Mouse (Mus musculus) embryonic facial prominence, embryonic 14.5 days (tissue): Measurements from ENCODE around the gene Cdh12. TPM values are rescaled to one million over a fixed set of nuclear protein-coding genes. Genes with fewer than 3 reads are reported as not detected.

Experiments used
- ATAC-seq: fragments of 200-750 bp; cut with Nextera tagmentation; 2 replicates; pipeline ENCODE4 v1.8.0; 2017; ENCODE audit warnings: low read depth, moderate number of reproducible peaks, moderate TSS enrichment
- DNase-seq: peaks from one replicate; pipeline ENCODE4 v3.0.0-alpha.2; 2015; ENCODE audit warnings: low spot score
- H3K27ac ChIP-seq: fragments of 300-500 bp; sonication (generic); replicated peaks from 2 replicates; pipeline ENCODE4 v1.5.1; 2014; ENCODE audit warnings: low read depth, mild to moderate bottlenecking, low read length, moderate library complexity
- H3K27me3 ChIP-seq: fragments of 300-500 bp; sonication (generic); replicated peaks from 2 replicates; pipeline ENCODE4 v1.6.1; 2014; ENCODE audit warnings: low read length; ENCODE audit not compliant: control insufficient read depth, insufficient read depth
- H3K36me3 ChIP-seq: fragments of 300-500 bp; sonication (generic); 2 replicates; pipeline ENCODE4 v1.6.1; 2014; ENCODE audit warnings: low read length, mixed read lengths; ENCODE audit not compliant: control insufficient read depth, insufficient read depth
- H3K4me1 ChIP-seq: fragments of 300-500 bp; sonication (generic); 2 replicates; pipeline ENCODE4 v1.6.1; 2014; ENCODE audit warnings: antibody characterized with exemption, low read length; ENCODE audit not compliant: control insufficient read depth, insufficient read depth
- H3K4me2 ChIP-seq: fragments of 300-500 bp; sonication (generic); 2 replicates; pipeline ENCODE4 v1.6.1; 2014; ENCODE audit warnings: low read depth, mild to moderate bottlenecking, low read length, moderate library complexity, mixed read lengths
- H3K4me3 ChIP-seq: fragments of 300-500 bp; sonication (generic); 2 replicates; pipeline ENCODE4 v1.5.1; 2014; ENCODE audit warnings: low read depth, mild to moderate bottlenecking, low read length
- H3K9ac ChIP-seq: fragments of 300-500 bp; sonication (generic); 2 replicates; pipeline ENCODE4 v1.6.1; 2014; ENCODE audit warnings: low read depth, mild to moderate bottlenecking, low read length, moderate library complexity, mixed read lengths
- H3K9me3 ChIP-seq: fragments of 300-500 bp; sonication (generic); 2 replicates; pipeline ENCODE4 v1.6.1; 2016; ENCODE audit warnings: low read length; ENCODE audit not compliant: control insufficient read depth
- WGBS: fragments of 180-500 bp; shearing (Covaris S2); extraction: QIAGEN DNeasy Blood & Tissue Kit; methylation state at CpG from one replicate; pipeline ENCODE4 v1.1.7; 2014; 5-methylcytosine and 5-hydroxymethylcytosine counted together
- polyA plus RNA-seq: library from polyadenylated mRNA; unstranded; fragments of >200 nt; fragmentation: Nextera tagmentation; extraction: Ambion mirVana; gene quantifications from 2 replicates; pipeline ENCODE4 v1.2.1, GENCODE M21; 2014

Cdh12 gene
- polyA plus RNA-seq, result 0.71 and 1.1 TPM in 2 replicates

DNA sequence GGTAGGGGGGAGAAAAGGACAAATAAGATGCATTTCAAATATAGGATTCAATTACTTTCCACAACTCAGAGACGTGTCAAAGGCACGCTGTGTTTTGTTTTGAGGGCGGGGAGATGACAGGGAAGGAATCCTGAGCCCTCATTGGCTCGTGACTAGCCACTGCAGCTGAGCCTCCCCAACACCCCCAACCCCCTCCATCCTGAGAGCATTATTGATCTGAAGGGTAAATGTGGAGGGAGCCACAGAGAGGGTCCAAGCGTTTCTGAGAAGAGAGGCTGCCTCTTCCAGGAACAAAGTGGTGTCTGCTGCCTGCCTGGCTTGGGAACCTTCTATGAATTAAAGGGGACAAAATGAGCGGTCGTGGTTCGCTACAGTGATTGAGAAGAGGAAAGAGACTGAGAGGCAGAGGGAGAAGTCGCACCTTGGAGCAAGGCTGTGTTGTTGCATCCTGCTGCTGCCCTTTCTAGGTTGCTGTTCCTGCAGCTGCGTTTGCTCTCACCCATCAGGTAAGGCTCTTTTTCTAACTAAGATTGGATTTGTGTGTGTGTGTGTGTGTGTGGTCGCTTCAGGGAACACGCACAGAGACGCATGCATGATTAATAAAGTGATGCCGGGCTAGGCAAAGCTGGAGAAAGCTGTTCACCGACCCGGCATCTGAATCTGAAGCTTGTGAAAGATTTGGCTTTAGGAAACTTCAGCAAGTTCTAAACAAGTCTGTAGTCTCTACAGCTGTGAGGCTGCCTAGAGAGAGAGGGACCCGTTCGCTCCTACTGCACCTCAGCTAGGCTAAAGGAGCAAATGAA lies at the start of gene Cdh12:
TSS of gene Cdh12 (plus strand) at position 405 of the 803 bp plus-strand sequence.
- Histone ChIP-seq H3K36me3 (no peaks in the 10 kb centered on the region), H3K27me3 (no peaks in the 10 kb centered on the region), H3K27ac (no peak within 1 kb of the TSS), H3K9ac (peak within 1 kb of the TSS; percentile 56), H3K4me1 (no peaks in the 10 kb centered on the region), H3K9me3 (no peaks in the 10 kb centered on the region), H3K4me2 (peak within 1 kb of the TSS; percentile 67), H3K4me3 (peak within 1 kb of the TSS; percentile 37)
- 9% methylated on average over 18 of the region's 18 CpGs for WGBS
- ATAC-seq (peak; percentile 75), DNase-seq (peak; percentile 42)

DNA sequence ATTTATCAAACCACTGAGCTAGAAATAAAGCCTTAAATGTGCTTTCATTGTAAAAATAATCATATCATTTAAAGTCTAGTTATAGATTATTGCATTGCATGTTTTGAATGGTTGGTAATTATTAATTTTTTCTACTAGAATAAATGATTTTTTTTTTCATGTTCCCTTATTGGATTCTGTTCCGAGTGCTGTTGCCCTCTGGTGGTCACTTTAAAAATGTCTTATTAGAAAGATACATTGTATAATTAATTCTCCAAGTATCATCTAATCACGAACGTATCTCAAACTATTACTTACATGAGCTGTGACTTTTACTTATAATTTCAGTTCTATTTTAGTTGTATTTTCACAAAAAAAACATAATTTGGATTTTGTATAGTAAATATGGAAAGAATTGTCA lies 45.5 kb upstream of the Cdh12 start:
- no peak for DNase-seq
- no peak overlapping the region for H3K4me3 ChIP-seq

DNA sequence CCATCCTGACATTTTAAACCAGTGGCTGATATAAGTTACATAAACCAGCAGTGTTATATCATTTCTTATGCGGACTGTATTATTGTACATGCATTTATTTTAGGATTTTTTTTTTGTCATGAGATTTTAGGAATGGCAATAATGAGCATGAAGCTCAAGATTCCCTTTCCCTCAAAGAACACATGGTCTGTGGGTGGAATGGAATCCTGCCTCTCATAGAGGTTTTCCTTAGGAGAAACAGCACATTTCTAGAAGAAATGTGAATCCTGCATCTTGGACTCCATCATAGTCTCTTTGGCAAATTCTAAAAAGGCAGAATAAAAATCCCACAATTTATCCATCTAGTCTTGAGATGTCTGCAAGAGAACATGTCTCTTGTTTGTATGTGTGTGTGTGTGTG lies 35.7 kb upstream of the Cdh12 start:
- 79% methylated on average over 1 of the region's 1 CpGs for whole genome bisulfite sequencing
- no peaks in the 10 kb centered on the region for H3K4me1 ChIP-seq
- H3K4me3 ChIP-seq, result no peak overlapping the region
- no peak overlapping the region for H3K27ac ChIP-seq
- H3K9me3 ChIP-seq, result no peaks in the 10 kb centered on the region
- DNase-seq (no peak), ATAC-seq (no peak)
- H3K27me3 ChIP-seq, result no peaks in the 10 kb centered on the region
- no peaks in the 10 kb centered on the region for H3K36me3 ChIP-seq
- H3K4me2 ChIP-seq, result no peak overlapping the region
- H3K9ac ChIP-seq, result no peak overlapping the region

More for the DNA sequence above, 45.5 kb upstream of the Cdh12 start:
- Histone ChIP-seq H3K4me1 (no peaks in the 10 kb centered on the region), H3K9me3 (no peaks in the 10 kb centered on the region), H3K9ac (no peak overlapping the region), H3K4me2 (no peak overlapping the region), H3K27ac (no peak overlapping the region), H3K36me3 (no peaks in the 10 kb centered on the region), H3K27me3 (no peaks in the 10 kb centered on the region)
- no peak for ATAC-seq
- WGBS, result 50% methylated on average over 3 of the region's 3 CpGs

GRCm38 (mm10) chr15:20436356-20436755 lies 12.7 kb upstream of the Cdh12 start:
- 43% methylated on average over 2 of the region's 2 CpGs for WGBS

DNA sequence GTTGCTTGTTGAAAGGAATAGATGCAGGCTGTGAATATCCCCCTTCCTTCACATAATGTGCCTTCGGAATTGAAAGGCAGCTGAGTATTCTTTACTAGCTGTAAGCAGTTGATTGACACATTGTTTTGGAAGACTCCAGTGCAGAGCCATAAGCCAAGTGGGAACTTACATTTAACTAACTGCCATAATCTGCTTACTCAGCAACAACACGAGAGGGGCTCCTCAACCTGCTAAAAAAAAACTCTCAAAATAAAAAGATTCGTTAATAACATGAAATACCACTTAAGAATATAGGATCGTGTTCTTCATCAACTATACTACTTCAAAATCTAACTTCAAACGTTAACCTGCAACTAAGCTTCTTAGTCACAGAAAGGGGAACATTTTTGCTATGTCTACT lies 1.5 kb downstream of the Cdh12 start:
- Histone ChIP-seq H3K27ac (no peak overlapping the region), H3K9ac (no peak overlapping the region), H3K27me3 (no peaks in the 10 kb centered on the region), H3K36me3 (no peaks in the 10 kb centered on the region), H3K4me3 (no peak overlapping the region), H3K4me1 (no peaks in the 10 kb centered on the region), H3K4me2 (no peak overlapping the region), H3K9me3 (no peaks in the 10 kb centered on the region)
- 63% methylated on average over 5 of the region's 5 CpGs for WGBS
- DNase-seq, result no peak
- no peak for ATAC-seq

More at GRCm38 (mm10) chr15:20436356-20436755, 12.7 kb upstream of the Cdh12 start:
- Histone ChIP-seq H3K4me2 (no peak overlapping the region), H3K4me1 (no peaks in the 10 kb centered on the region), H3K9ac (no peak overlapping the region), H3K36me3 (no peaks in the 10 kb centered on the region), H3K4me3 (no peak overlapping the region), H3K27ac (no peak overlapping the region), H3K9me3 (no peaks in the 10 kb centered on the region), H3K27me3 (no peaks in the 10 kb centered on the region)
- ATAC-seq, result peak; percentile 53; the same call in 1 of the 2 replicates
- peak; percentile 41 for DNase-seq

DNA sequence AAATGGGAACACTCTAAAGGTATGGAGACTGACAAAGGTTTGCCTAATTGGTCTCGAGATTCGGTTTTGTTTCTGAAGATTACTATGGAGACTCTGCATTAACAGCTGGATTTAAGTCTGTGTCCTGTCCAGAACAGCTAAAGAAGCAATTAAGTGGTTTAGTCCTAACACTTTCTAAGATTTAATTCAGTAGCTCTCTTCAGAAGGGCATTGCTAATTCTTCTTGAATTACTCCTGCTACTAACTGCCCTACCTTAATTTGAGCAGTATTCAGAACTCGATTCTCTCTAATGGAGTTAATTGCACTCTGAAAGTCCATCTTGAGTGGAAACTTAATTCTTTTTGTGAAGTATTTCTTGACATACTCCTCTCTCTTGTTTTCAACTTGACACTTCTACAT lies 9.4 kb downstream of the Cdh12 start:
- Histone ChIP-seq H3K27me3 (no peaks in the 10 kb centered on the region), H3K9ac (no peak overlapping the region), H3K4me2 (no peak overlapping the region), H3K27ac (no peak overlapping the region), H3K9me3 (no peaks in the 10 kb centered on the region), H3K36me3 (no peaks in the 10 kb centered on the region), H3K4me1 (no peaks in the 10 kb centered on the region), H3K4me3 (no peak overlapping the region)
- no peak for DNase-seq
- 65% methylated on average over 3 of the region's 3 CpGs for WGBS
- ATAC-seq, result no peak

- Histone ChIP-seq H3K9ac (no peak overlapping the region), H3K4me1 (no peaks in the 10 kb centered on the region), H3K27me3 (no peaks in the 10 kb centered on the region), H3K4me2 (no peak overlapping the region), H3K4me3 (no peak overlapping the region), H3K9me3 (no peaks in the 10 kb centered on the region), H3K36me3 (no peaks in the 10 kb centered on the region), H3K27ac (no peak overlapping the region)
- DNase-seq (no peak), ATAC-seq (no peak)
- 85% methylated on average over 3 of the region's 3 CpGs for whole genome bisulfite sequencing
Measured at GRCm38 (mm10) chr15:20462500-20462899, 13.4 kb downstream of the Cdh12 start.

DNA sequence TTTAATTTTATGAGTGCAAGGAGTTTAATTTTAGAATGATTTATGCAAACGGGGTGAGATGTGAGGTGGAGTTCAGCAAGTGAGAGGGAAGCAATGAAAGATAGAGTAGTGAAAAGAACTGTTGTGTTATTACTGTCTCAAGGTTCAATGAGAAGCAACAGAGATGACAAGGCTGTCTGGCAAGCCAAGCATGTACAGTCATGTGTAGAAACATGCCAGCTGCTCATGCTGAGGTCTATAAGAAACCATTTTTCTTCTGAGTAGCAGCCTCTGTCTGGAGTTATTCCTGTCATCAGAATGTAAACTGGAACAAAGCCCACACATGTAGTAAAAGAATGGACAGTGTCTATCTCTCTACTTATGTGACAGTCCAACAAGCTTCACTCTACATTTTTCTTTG lies 14.5 kb downstream of the Cdh12 start:
- no peaks in the 10 kb centered on the region for H3K9me3 ChIP-seq
- no peak overlapping the region for H3K9ac ChIP-seq
- H3K4me1 ChIP-seq, result no peaks in the 10 kb centered on the region
- ATAC-seq (no peak), DNase-seq (peak; percentile 20)
- no peak overlapping the region for H3K27ac ChIP-seq
- no peak overlapping the region for H3K4me3 ChIP-seq
- H3K27me3 ChIP-seq, result no peaks in the 10 kb centered on the region
- H3K36me3 ChIP-seq, result no peaks in the 10 kb centered on the region
- WGBS, result 62% methylated on average over 1 of the region's 1 CpGs
- no peak overlapping the region for H3K4me2 ChIP-seq

DNA sequence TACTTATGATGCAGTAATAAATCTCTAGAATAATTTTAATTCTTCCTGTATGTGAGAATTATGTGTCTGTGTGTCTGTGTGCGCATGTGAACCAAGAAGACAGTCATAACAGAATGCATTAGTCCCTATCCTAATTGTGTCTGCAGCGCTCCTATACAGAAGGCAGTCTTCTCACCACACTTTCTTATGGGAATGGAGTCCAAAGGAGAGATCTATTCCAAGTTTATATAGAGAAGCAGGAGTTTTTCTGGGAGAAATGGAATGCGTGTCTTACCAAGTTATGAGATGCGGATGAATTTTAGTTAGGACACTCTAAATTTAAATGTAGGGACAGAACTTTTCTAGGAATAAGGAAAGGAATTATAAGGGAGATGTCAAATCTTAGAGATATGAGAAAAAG lies 101.9 kb downstream of the Cdh12 start:
- H3K4me1 ChIP-seq, result no peaks in the 10 kb centered on the region
- WGBS, result 91% methylated on average over 4 of the region's 4 CpGs
- no peaks in the 10 kb centered on the region for H3K27me3 ChIP-seq
- DNase-seq, result no peak
- no peak overlapping the region for H3K27ac ChIP-seq
- no peak overlapping the region for H3K4me2 ChIP-seq
- no peak for ATAC-seq
- no peak overlapping the region for H3K9ac ChIP-seq
- no peaks in the 10 kb centered on the region for H3K36me3 ChIP-seq
- H3K4me3 ChIP-seq, result no peak overlapping the region
- no peaks in the 10 kb centered on the region for H3K9me3 ChIP-seq
